Mouse (Mus musculus): Measurements from ENCODE around the gene Stam2. TPM values are rescaled to one million over a fixed set of nuclear protein-coding genes. Genes with fewer than 3 reads are reported as not detected.

Gene Stam2
- total RNA-seq, 2 experiments from 2014 or later: 36.4 to 38.2 TPM

- peak; percentile 12 for DNase-seq
- intact Hi-C loops (cut with DNase I): no loop called here
Observed at GRCm38 (mm10) chr2:52670733-52671132, 71.3 kb downstream of the Stam2 start.

DNA sequence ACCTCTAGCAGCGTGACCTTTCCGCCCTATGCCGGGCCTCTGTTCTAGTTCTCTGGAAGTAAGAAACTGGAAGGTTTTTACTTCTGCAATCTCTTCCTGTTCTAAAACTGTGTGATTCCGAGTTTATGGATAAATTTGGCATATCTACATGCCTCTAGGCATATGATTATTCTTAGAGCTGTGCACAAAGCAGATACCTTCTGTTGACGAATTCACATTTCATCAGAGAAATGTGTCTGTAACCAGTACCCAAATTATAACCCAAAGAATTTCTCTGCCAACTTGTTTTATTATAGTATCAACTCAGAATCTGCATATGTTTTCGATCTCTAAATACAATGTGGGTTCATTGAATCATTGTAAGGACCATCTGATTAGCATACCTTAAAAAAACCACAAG lies 73.6 kb downstream of the Stam2 start:
- intact Hi-C loops (cut with DNase I): no loop called here
- DNase-seq: no peak

- no peak for DNase-seq
- intact Hi-C loops (cut with DNase I): no loop called here
Observed at GRCm38 (mm10) chr2:52656722-52657121, 85.4 kb downstream of the Stam2 start.

- DNase-seq: no peak
- intact Hi-C loops (cut with DNase I): no loop called here
Observed at GRCm38 (mm10) chr2:52654541-52654940, 87.5 kb downstream of the Stam2 start.

DNA sequence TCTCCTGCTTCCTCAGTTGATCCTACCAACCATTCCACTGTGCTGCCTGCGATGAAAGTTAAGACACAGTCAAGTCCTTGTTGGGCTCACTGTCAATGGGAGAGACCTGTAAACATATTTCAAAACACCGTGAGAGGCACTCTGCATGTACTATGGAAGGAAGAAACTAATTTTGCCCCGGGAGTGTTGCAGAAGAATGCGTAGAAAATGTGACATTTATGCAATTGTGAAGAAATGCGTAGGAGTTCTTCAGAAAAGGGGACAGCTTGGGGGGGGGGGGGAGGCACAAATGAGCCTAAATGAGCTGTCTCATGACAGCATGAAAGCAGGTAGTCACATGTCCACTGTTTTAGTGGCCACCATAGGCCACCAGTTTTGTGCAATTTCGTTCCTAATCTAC lies 90.5 kb downstream of the Stam2 start:
- DNase-seq: no peak
- intact Hi-C loops (cut with DNase I): no loop called here

GRCm38 (mm10) chr2:52647255-52647998 lies 94.7 kb downstream of the Stam2 start:
- no peak for DNase-seq
- intact Hi-C loops (cut with DNase I): no loop called here

- intact Hi-C loops (cut with DNase I): no loop called here
- no peak for DNase-seq
Observed at GRCm38 (mm10) chr2:52643657-52644056, 98.4 kb downstream of the Stam2 start.

Other genes starting within 250 kb of the Stam2 start
- 10 to 100 TPM; 39.9 to 43.7 TPM for gene Cacnb4, start 65.5 kb downstream of the Stam2 start, total RNA-seq (2021)
- 10 to 100 TPM; 62.6 to 70.6 TPM for gene Fmnl2, start 115.6 kb upstream of the Stam2 start, total RNA-seq (2021)